Mouse (Mus musculus) adrenal gland (tissue): ENCODE data around the gene App.

Experiments
- intact Hi-C: fragments of 180-260 bp; cut with DNase I; formaldehyde crosslinking; loops from one replicate; pipeline ENCODE4 v1.15.1; 2025

Gene App

GRCm38 (mm10) chr16:85090992-85091391, 82.6 kb downstream of the App start:
- intact Hi-C loops, result loop anchor here (5.0 kb wide), 1 partner anchor 41 kb away; no protein-coding TSS in a partner anchor

- intact Hi-C loops, result no loop called here
Measured at GRCm38 (mm10) chr16:85088126-85088525, 85.4 kb downstream of the App start.

GRCm38 (mm10) chr16:85086303-85086702, 87.3 kb downstream of the App start:
- intact Hi-C loops, result no loop called here

GRCm38 (mm10) chr16:85085902-85086301, 87.7 kb downstream of the App start:
- intact Hi-C loops, result no loop called here

GRCm38 (mm10) chr16:85084152-85084551, 89.4 kb downstream of the App start:
- intact Hi-C loops, result no loop called here

DNA sequence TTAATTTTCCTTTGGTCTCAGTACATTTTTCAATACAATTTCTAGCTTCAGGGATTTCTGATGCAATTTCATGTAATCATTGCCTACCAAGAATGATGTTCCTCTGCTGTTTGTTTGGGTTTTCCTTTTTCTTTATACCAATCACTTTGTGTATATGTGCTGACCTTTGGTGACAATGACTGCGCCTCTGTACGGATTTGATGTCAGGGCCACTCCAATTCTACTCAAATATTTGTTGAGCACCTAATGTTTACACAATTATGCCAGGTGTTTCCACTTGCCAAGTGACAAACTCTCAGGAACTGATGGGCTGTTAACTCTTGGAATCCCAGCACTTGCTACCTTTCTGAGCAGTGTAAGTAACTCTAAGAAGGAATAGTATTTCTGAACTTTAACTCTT, 98.2 kb downstream of the App start:
- intact Hi-C loops, result no loop called here

- intact Hi-C loops, result no loop called here
Measured at GRCm38 (mm10) chr16:85074889-85075288, 98.7 kb downstream of the App start.

- intact Hi-C loops, result no loop called here
Measured at GRCm38 (mm10) chr16:85072624-85073023, 100.9 kb downstream of the App start.

GRCm38 (mm10) chr16:85071791-85072190, 101.8 kb downstream of the App start:
- intact Hi-C loops, result no loop called here

DNA sequence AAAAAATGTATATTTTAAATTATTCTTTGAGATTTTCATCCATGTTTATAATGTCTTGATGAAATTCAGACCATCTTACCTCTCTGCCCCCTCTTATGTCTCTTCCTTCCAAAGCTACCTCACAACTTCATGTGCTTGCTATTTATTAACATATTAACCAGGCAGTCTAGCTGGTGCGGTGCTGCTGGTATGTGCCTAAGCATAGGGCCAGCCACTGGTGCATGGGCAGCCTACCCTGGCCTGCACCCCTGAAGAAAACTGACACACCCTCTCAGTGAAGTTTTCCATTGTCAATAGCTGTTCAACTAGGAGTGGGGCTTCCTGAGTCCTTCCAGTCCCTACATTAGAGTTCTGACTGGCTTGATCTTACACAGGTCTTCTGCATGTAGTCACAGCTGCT, 102.3 kb downstream of the App start:
- intact Hi-C loops, result no loop called here

DNA sequence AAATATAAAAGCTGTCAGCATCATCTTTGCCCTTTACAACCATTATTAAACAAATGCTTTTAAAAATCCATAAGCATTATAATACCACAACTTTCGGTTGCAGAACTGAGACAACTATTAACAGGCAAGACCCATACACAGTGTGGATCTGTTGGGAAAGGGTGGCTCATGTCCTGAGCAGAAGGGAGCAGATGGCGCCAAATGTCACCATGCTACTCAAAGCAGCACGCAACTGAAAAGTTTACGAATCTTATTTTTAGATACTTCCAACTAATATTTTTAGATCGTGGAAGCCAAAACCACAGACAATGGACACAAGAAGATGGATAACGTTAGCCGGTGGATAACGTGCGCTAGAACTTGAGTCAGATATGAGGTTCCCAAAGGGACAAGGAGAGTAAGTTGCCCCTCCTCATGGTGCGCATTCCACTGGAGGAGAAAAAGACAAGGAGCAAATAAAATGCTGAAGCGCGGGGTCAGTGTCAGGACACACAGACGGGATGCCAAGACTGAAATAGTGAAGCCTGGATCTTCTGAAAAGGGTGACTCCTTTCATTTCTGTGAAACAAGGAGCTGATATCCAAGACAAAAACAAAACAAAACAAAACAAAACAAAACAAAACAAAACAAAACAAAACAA, 106.2 kb downstream of the App start:
- intact Hi-C loops, result no loop called here

DNA sequence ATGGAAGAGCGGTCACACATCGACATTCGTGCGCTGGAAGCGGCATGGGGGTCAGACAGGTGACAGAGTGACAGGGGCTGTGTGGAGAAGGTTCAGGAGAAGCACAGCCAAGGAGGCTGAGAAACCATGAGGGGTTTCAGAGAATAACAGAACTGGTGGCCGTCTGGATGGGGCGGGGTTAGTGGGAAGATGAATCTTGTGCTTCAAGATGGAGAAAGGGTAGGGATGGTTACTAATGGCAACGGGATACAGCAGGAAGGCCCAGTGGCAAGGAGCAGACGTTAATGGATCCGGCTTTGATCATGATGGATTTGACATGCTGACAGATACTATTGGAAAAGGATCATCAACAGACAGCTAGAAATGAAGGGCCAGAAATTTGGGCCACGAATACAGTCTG, 107.3 kb downstream of the App start:
- intact Hi-C loops, result no loop called here

DNA sequence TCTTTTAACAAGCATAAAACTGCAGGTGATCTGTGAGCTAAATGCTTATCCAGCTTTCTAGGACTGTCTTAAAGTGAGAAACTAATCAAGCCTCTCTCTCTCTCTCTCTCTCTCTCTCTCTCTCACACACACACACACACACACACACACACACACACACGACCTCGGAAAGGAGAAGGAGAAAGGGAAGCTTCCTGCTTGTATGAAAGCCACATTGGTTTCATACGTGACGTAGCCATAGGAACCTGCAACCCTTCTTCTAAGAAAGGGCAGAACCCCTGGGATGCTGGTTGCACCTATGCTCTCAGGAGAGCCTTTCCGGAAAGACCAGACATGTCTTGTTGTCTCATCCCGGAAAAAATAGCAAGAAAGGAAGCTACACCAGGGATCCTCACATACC, 108.8 kb downstream of the App start:
- intact Hi-C loops, result no loop called here

DNA sequence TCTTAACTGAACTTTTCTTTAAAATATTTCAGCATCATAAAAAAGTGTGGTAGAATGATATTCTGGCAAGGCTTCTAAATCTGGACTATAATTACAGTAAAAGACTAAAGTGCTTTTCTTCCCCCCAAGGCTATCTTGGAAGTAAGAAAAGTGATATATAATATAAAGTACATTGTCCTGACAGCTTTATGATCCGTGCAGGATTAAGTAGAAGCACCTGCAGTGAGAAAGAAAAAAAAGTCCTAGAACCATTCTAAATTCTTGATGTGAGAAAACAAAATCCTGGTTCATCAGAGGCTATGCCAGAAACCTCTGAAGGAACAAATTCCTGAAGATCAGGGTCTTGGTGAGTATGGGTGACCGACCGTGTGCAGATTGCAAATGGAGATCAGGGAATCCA, 110.8 kb downstream of the App start:
- intact Hi-C loops, result no loop called here

DNA sequence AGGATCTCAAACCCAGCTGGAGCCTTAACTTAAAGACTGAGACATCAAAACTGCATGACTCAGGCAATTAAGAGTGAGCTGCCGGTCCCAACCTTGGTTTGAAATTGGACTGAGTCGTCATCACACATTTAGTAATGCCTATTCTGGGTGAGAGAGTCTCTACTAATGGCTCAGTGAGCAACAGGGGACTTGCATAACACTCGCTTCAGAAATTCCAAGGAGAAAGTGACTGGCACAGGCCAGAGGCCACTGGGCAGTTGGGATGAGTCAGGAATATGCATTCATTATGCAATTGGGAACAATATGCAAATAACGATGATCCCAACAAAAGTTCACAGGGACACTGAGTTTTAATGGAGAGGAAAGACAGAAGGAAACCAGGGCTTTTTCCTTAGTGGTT, 111.8 kb downstream of the App start:
- intact Hi-C loops, result no loop called here

- intact Hi-C loops, result no loop called here
Measured at GRCm38 (mm10) chr16:85058138-85058537, 115.4 kb downstream of the App start.

DNA sequence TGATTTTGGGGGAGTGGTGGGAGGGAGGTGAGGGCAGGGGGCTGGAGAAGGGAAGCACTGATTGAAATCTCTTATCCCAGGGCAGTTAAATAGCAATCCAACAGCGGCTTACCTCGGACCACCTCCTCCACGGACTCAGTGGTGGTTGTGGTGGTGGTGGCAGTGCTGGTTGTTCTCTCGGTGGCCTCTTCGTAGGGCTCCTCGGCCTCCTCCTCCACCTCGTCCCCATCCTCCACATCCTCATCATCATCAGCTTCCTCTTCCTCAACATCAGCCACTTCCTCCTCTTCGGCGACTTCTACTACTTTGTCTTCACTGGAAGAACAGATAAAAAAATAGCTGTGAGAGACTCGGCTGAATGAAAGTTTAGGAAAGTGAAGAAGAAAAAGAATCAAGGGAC, 117.4 kb downstream of the App start:
- intact Hi-C loops, result no loop called here

DNA sequence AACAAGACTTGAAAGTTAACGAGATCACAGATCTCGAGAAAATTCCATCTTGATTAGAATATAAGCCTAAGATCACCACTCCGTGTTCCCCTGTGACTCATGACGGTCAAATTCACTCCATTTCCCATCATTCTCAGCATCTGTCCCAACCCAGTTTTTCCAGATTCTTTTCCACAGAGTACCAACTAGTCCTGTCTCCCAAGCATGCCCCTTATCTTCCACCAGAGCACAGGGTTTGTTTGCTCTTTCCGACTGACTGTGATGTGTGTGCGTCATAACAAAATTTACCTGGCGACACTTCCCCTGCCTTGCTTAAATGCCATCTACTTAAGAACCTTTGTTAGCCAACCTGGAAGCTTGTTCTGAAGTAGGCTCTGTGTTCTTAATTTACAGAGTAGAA, 119.6 kb downstream of the App start:
- intact Hi-C loops, result no loop called here

GRCm38 (mm10) chr16:85047310-85047709, 126.3 kb downstream of the App start:
- intact Hi-C loops, result no loop called here

DNA sequence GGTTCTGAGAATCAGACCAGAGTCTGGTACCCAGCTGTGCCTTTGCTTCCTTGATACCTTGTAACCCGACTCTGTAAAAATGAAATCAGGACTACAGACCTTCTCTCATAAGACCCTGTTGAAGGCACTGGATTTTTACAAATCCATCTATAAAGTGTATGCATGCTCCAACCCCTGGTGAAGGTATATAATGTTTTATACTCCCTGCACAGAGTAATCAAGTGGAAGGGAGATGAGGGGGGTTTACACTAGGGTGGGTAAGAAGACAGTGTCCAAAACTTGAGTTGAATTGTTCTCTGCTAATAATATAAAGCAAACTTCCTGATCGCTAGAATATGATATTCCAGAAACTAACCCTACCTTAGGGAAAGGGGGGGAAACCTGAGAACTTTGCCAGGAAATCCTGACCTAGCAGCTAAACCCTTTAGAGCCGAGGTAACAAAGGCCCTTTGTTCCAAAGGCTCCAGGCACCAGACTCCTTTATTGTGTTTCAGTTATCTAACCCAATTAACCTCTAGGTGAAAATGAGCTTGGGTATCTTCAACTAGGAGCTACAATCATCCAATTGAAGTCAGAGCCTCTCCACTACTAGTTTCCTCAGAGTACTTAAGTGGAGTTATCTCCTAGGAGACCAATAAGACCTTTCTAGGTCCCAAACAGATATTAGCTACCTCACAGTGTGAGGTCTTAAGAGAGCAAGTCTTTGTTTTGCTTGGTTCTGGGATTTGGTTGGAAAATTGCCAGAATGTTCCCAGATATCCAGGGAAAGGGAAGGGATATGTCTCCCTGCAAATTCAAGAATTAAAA, 132.2 kb downstream of the App start:
- intact Hi-C loops, result no loop called here

GRCm38 (mm10) chr16:85038731-85039130, 134.8 kb downstream of the App start:
- intact Hi-C loops, result no loop called here

DNA sequence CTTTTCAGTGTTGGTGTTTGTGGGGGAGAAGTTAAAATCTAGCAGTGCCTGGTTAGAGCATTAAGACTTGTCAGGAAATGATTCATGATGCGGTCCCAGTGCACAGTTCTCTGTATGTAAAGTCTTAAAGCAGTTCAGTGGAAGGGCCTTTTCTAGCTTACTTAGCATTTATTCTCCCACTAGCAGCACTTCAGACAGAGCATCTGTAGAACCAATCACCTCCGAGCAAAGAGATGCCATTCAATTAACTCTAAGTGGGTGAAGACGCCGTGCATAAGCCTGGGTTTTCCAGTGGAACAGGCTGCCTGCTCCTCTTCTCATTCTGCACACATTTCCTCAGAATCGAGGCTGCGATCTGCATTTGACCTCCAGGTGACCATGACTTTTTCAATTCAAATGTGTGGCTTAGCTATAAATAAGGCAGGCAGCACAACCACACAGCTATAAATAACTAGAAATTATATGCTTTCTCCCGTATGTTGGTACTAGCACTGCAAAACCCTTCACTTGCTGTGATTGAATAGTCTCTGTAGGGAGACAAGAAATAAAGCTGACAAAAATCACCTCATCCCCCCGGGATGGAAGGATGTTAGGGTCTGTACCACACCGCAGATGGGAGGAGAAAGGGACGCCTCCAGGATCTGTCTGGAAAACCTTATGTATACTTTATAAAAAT, 135.5 kb downstream of the App start:
- intact Hi-C loops, result no loop called here
